Comparison of ENCODE assay signal across 9 mouse cellular contexts in the genomic region with DNA sequence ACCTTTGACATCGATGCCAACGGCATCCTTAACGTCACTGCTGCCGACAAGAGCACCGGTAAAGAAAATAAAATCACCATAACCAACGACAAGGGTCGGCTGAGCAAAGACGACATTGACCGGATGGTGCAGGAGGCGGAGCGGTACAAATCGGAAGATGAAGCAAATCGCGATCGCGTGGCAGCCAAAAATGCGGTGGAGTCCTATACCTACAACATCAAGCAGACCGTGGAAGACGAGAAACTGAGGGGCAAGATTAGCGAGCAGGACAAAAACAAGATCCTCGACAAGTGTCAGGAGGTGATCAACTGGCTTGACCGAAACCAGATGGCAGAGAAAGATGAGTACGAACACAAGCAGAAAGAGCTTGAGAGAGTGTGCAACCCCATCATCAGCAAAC. TPM values are rescaled to one million over a fixed set of nuclear protein-coding genes. Genes with fewer than 3 reads are reported as not detected.
A peak's percentile ranks its signal among the peaks of the same experiment; 100 is the strongest.
DNase-seq lines count a peak whose midpoint lies in the region; ATAC-seq and TF ChIP-seq lines count a peak whose summit lies in the region.
"Had no signal": no experiment of that assay in that cellular context is flagged by ENCODE, and none has a peak within 500 bp of the region (broad histone marks: within the 10 kb centered on the region; RNA-seq: fewer than 3 reads in every experiment).

No protein-coding gene starts in this region.

- intact Hi-C loops in gastrocnemius, adult 2 months (cut with DNase I), result loop anchor here (2.0 kb wide), 1 partner anchor 61 kb away; no protein-coding TSS in a partner anchor
- intact Hi-C loops in gastrocnemius, postnatal 14 days (cut with DNase I; ENCODE audit: low total_unique reads), result loop anchor here (10.0 kb wide), 1 partner anchor 69 kb away; no protein-coding TSS in a partner anchor

- H3K9ac ChIP-seq in ES-Bruce4 (ENCODE audit: low read depth, poor library complexity, severe bottlenecking), result no peak overlapping the region
- H3K9ac ChIP-seq in intestine, embryonic 16.5 days (ENCODE audit: low read depth, low read length), result no peak overlapping the region
- no peak overlapping the region for H3K9ac ChIP-seq in midbrain, postnatal 0 days (replicated peaks; ENCODE audit: low read length, poor library complexity, severe bottlenecking)

- no peaks in the 10 kb centered on the region for H3K4me1 ChIP-seq in ES-Bruce4 (ENCODE audit: control insufficient read depth, insufficient read depth, low read length)
- H3K4me1 ChIP-seq in forebrain, embryonic 10.5 days, result peaks cover 29% of the 10 kb centered on the region
- H3K4me1 ChIP-seq in intestine, embryonic 16.5 days (ENCODE audit: control insufficient read depth, insufficient read depth, low read length), result peaks cover 21% of the 10 kb centered on the region
- 0 out of 2 replicates have a peak, but pooled peaks cover 8% of the 10 kb centered on the region for H3K4me1 ChIP-seq in midbrain, postnatal 0 days (ENCODE audit: insufficient read depth, low read length)

- no peaks in the 10 kb centered on the region for H3K27me3 ChIP-seq in ES-Bruce4 (ENCODE audit: control insufficient read depth, insufficient read depth, low read length, poor library complexity, severe bottlenecking)
- peaks cover 67% of the 10 kb centered on the region for H3K27me3 ChIP-seq in forebrain, embryonic 10.5 days (ENCODE audit: poor library complexity, severe bottlenecking)
- peaks cover 27% of the 10 kb centered on the region for H3K27me3 ChIP-seq in intestine, embryonic 16.5 days (replicated peaks; ENCODE audit: control insufficient read depth, insufficient read depth, low read length)
- H3K27me3 ChIP-seq in midbrain, postnatal 0 days (ENCODE audit: insufficient read depth, low read length), result peaks cover 34% of the 10 kb centered on the region

- peak overlapping the region; percentile 93 for H3K4me2 ChIP-seq in intestine, embryonic 16.5 days (ENCODE audit: low read depth, low read length)
- peak overlapping the region; percentile 73 for H3K4me2 ChIP-seq in midbrain, postnatal 0 days (ENCODE audit: low read depth, low read length, poor library complexity, severe bottlenecking)

- no peaks in the 10 kb centered on the region for H3K36me3 ChIP-seq in ES-Bruce4 (ENCODE audit: control insufficient read depth, insufficient read depth, low read length, poor library complexity, severe bottlenecking)
- no peaks in the 10 kb centered on the region for H3K36me3 ChIP-seq in forebrain, embryonic 10.5 days (replicated peaks)
- no peaks in the 10 kb centered on the region for H3K36me3 ChIP-seq in intestine, embryonic 16.5 days (ENCODE audit: control insufficient read depth, insufficient read depth, low read length)
- no peaks in the 10 kb centered on the region for H3K36me3 ChIP-seq in midbrain, postnatal 0 days (ENCODE audit: insufficient read depth, low read length)

- ATAC-seq in intestine, embryonic 16.5 days, result no peak
- no peak for ATAC-seq in midbrain, postnatal 0 days (ENCODE audit: low FRiP score)
- no peak for ATAC-seq in monocyte, adult 5-6 weeks (replicated peaks; ENCODE audit: insufficient number of reproducible peaks, low FRiP score, low TSS enrichment, poor library complexity, severe bottlenecking)

- H3K9me3 ChIP-seq in ES-Bruce4 (replicated peaks; ENCODE audit: control insufficient read depth, insufficient read depth, low read length, poor library complexity, severe bottlenecking), result no peaks in the 10 kb centered on the region
- H3K9me3 ChIP-seq in forebrain, embryonic 10.5 days, result no peaks in the 10 kb centered on the region
- no peaks in the 10 kb centered on the region for H3K9me3 ChIP-seq in intestine, embryonic 16.5 days (ENCODE audit: control insufficient read depth, low read length)
- no peaks in the 10 kb centered on the region for H3K9me3 ChIP-seq in midbrain, postnatal 0 days (ENCODE audit: low read length)

- peak; percentile 20 for DNase-seq in gastrocnemius, adult 2 months
- no peak for DNase-seq in gastrocnemius, postnatal 14 days
- peak; percentile 37 for DNase-seq in forebrain, embryonic 10.5 days (ENCODE audit: extremely low spot score, low spot score)
- DNase-seq in midbrain, postnatal 0 days (ENCODE audit: low spot score), result no peak
- no peak for DNase-seq in cerebellum, adult 9-11 months

- TF ChIP-seq EP300 in ES-Bruce4 (IDR thresholded peaks at IDR 0.05; ENCODE audit: insufficient read depth, low read depth, low read length), result no peak

- TF ChIP-seq POLR2A in ES-Bruce4 (IDR thresholded peaks at IDR 0.05; ENCODE audit: insufficient read depth, low read length), result no peak

- H3K27ac ChIP-seq in gastrocnemius, adult 2 months, result no peak overlapping the region
- no peak overlapping the region for H3K27ac ChIP-seq in ES-Bruce4 (ENCODE audit: insufficient read depth, low read length)
- no peak overlapping the region for H3K27ac ChIP-seq in forebrain, embryonic 10.5 days
- H3K27ac ChIP-seq in intestine, embryonic 16.5 days (ENCODE audit: low read length), result no peak overlapping the region
- H3K27ac ChIP-seq in midbrain, postnatal 0 days (ENCODE audit: low read depth, low read length), result no peak overlapping the region

- no peak for TF ChIP-seq CTCF in gastrocnemius, adult 2 months (IDR thresholded peaks at IDR 0.05)
- TF ChIP-seq CTCF in ES-Bruce4 (IDR thresholded peaks at IDR 0.05; ENCODE audit: low read depth, low read length), result no peak
- TF ChIP-seq CTCF in midbrain, postnatal 0 days (IDR thresholded peaks at IDR 0.05), result no peak

- H3K4me3 ChIP-seq in gastrocnemius, adult 2 months, result peak overlapping the region; percentile 82
- H3K4me3 ChIP-seq in ES-Bruce4 (ENCODE audit: low read depth, low read length), result peak overlapping the region; percentile 86
- peak overlapping the region; percentile 74 for H3K4me3 ChIP-seq in forebrain, embryonic 10.5 days
- peak overlapping the region; percentile 78 for H3K4me3 ChIP-seq in intestine, embryonic 16.5 days (ENCODE audit: low read length)
- H3K4me3 ChIP-seq in midbrain, postnatal 0 days (ENCODE audit: low read depth, low read length), result peak overlapping the region; percentile 56

- 3% methylated on average over 23 of the region's 23 CpGs for WGBS in forebrain, embryonic 10.5 days
- WGBS in intestine, embryonic 16.5 days, result 6% methylated on average over 23 of the region's 23 CpGs
- WGBS in midbrain, postnatal 0 days, result 3% methylated on average over 23 of the region's 23 CpGs

RNA-seq across cellular contexts. Expression of a gene that starts 2.0 kb away (rescaled TPM):
- total RNA-seq in gastrocnemius, adult 2 months (2021), result 1 to 10 TPM; 6.9 to 7.0 TPM
- total RNA-seq in gastrocnemius, postnatal 14 days (2021), result 10 to 100 TPM in 1 of 2 experiments, 1 to 10 TPM in 1; 8.7 to 12.7 TPM
- polyA plus RNA-seq in ES-Bruce4 (2011; ENCODE audit: insufficient read depth, insufficient read length, low read depth, missing spikeins), result 8.2 and 8.7 TPM in 2 replicates
- polyA plus RNA-seq in forebrain, embryonic 10.5 days (2016; fragmentation: Nextera tagmentation; extraction: Ambion mirVana), result 3.1 and 3.7 TPM in 2 replicates
- polyA plus RNA-seq in intestine, embryonic 16.5 days (2015; fragmentation: Nextera tagmentation; extraction: Ambion mirVana), result 11.6 and 12.5 TPM in 2 replicates
- total RNA-seq in midbrain, postnatal 0 days (2014; rRNA removed), result 10.2 and 13.6 TPM in 2 replicates
- 7.6 and 8.8 TPM in 2 replicates for polyA plus RNA-seq in midbrain, postnatal 0 days (2015; fragmentation: Nextera tagmentation; extraction: Ambion mirVana)
- 9.5 to 14.7 TPM (median 11.9 TPM) in 3 replicates for total RNA-seq in monocyte, adult 5-6 weeks (2017)

RNA-seq across cellular contexts. Expression of a gene that starts 11.4 kb away (rescaled TPM):
- not detected for total RNA-seq in gastrocnemius, adult 2 months (2021)
- total RNA-seq in gastrocnemius, postnatal 14 days (2021), result under 1 TPM; 0.31 to 0.51 TPM
- 1.1 and 2.1 TPM in 2 replicates for polyA plus RNA-seq in ES-Bruce4 (2011; ENCODE audit: insufficient read depth, insufficient read length, low read depth, missing spikeins)
- 0.30 and 0.47 TPM in 2 replicates for polyA plus RNA-seq in forebrain, embryonic 10.5 days (2016; fragmentation: Nextera tagmentation; extraction: Ambion mirVana)
- polyA plus RNA-seq in intestine, embryonic 16.5 days (2015; fragmentation: Nextera tagmentation; extraction: Ambion mirVana), result 0.99 and 1.5 TPM in 2 replicates
- 0.27 and 0.94 TPM in 2 replicates for total RNA-seq in midbrain, postnatal 0 days (2014; rRNA removed)
- polyA plus RNA-seq in midbrain, postnatal 0 days (2015; fragmentation: Nextera tagmentation; extraction: Ambion mirVana), result 1.5 and 2.0 TPM in 2 replicates
- total RNA-seq in monocyte, adult 5-6 weeks (2017), result 1.9 TPM in 1 of 3 replicates, not detected in the others
- polyA plus RNA-seq: liver, adult 2 months had no signal

RNA-seq across cellular contexts. Expression of a gene that starts 35.9 kb away (rescaled TPM):
- 1 to 10 TPM; 3.6 to 4.3 TPM for total RNA-seq in gastrocnemius, adult 2 months (2021)
- 1 to 10 TPM; 4.3 to 4.4 TPM for total RNA-seq in gastrocnemius, postnatal 14 days (2021)
- polyA plus RNA-seq in ES-Bruce4 (2011; ENCODE audit: insufficient read depth, insufficient read length, low read depth, missing spikeins), result 5.8 and 6.1 TPM in 2 replicates
- polyA plus RNA-seq in forebrain, embryonic 10.5 days (2016; fragmentation: Nextera tagmentation; extraction: Ambion mirVana), result 8.0 and 8.4 TPM in 2 replicates
- 5.4 and 5.6 TPM in 2 replicates for polyA plus RNA-seq in intestine, embryonic 16.5 days (2015; fragmentation: Nextera tagmentation; extraction: Ambion mirVana)
- total RNA-seq in midbrain, postnatal 0 days (2014; rRNA removed), result 2.9 and 3.4 TPM in 2 replicates
- polyA plus RNA-seq in midbrain, postnatal 0 days (2015; fragmentation: Nextera tagmentation; extraction: Ambion mirVana), result 1.7 and 1.9 TPM in 2 replicates
- 17.2 to 22.9 TPM (median 19.8 TPM) in 3 replicates for total RNA-seq in monocyte, adult 5-6 weeks (2017)

RNA-seq across cellular contexts. Expression of a gene that starts 36.6 kb away (rescaled TPM):
- total RNA-seq in gastrocnemius, adult 2 months (2021), result 1 to 10 TPM; 6.5 to 7.2 TPM
- 1 to 10 TPM; 7.8 to 8.7 TPM for total RNA-seq in gastrocnemius, postnatal 14 days (2021)
- polyA plus RNA-seq in ES-Bruce4 (2011; ENCODE audit: insufficient read depth, insufficient read length, low read depth, missing spikeins), result 23.1 and 30.8 TPM in 2 replicates
- polyA plus RNA-seq in forebrain, embryonic 10.5 days (2016; fragmentation: Nextera tagmentation; extraction: Ambion mirVana), result 18.6 and 20.1 TPM in 2 replicates
- 8.8 and 9.4 TPM in 2 replicates for polyA plus RNA-seq in intestine, embryonic 16.5 days (2015; fragmentation: Nextera tagmentation; extraction: Ambion mirVana)
- 19.9 and 24.4 TPM in 2 replicates for total RNA-seq in midbrain, postnatal 0 days (2014; rRNA removed)
- polyA plus RNA-seq in midbrain, postnatal 0 days (2015; fragmentation: Nextera tagmentation; extraction: Ambion mirVana), result 10.9 and 11.5 TPM in 2 replicates
- total RNA-seq in monocyte, adult 5-6 weeks (2017), result 6.7 to 16.7 TPM (median 15.7 TPM) in 3 replicates

Comparison
In these comparisons a context has a peak if more than half of its experiments do, and no peak if none do; other contexts are left out.
1. DNase-seq: peak in gastrocnemius, adult 2 months (single experiment) and forebrain, embryonic 10.5 days (single experiment); none in gastrocnemius, postnatal 14 days (single experiment), midbrain, postnatal 0 days (single experiment) and cerebellum, adult 9-11 months (single experiment).
2. Peak in every context shown above with its lines, with median percentiles within 50 percentile points of each other: H3K4me3 ChIP-seq.